ENCODE assay signal across 14 mouse cellular contexts in genomic region chr11:76992886-76993285, GRCm38 (mm10). TPM values are rescaled to one million over a fixed set of nuclear protein-coding genes. Genes with fewer than 3 reads are reported as not detected.
DNase-seq lines count a peak whose midpoint lies in the region; ATAC-seq lines count a peak whose summit lies in the region.
"Had no signal": no experiment of that assay in that cellular context is flagged by ENCODE, and none has a peak within 500 bp of the region (broad histone marks: within the 10 kb centered on the region; RNA-seq: fewer than 3 reads in every experiment).

No protein-coding gene starts in this region.

- H3K27ac ChIP-seq in heart, embryonic 13.5 days (replicated peaks), result no peak overlapping the region
- H3K27ac ChIP-seq in hindbrain, embryonic 12.5 days, result no peak overlapping the region
- H3K27ac ChIP-seq: kidney, postnatal 0 days; limb, embryonic 13.5 days had no signal

- intact Hi-C loops in heart, postnatal 25 days (cut with DNase I), result no loop called here
- intact Hi-C loops in left cerebral cortex, postnatal 10 days (cut with DNase I), result no loop called here

- H3K27me3 ChIP-seq in heart, embryonic 13.5 days (replicated peaks), result peaks cover 24% of the 10 kb centered on the region
- H3K27me3 ChIP-seq in megakaryocyte, embryonic 14.5 days (replicated peaks), result no peaks in the 10 kb centered on the region
- H3K27me3 ChIP-seq in hindbrain, embryonic 12.5 days, result peaks cover 26% of the 10 kb centered on the region

- no peak overlapping the region for H3K4me2 ChIP-seq in heart, embryonic 13.5 days
- H3K4me2 ChIP-seq in hindbrain, embryonic 12.5 days (replicated peaks), result no peak overlapping the region
- H3K4me2 ChIP-seq: limb, embryonic 13.5 days; midbrain, embryonic 11.5 days had no signal

- H3K36me3 ChIP-seq in heart, embryonic 13.5 days, result peaks cover 14% of the 10 kb centered on the region
- H3K36me3 ChIP-seq in megakaryocyte, embryonic 14.5 days (replicated peaks; ENCODE audit: low read length), result peaks cover 14% of the 10 kb centered on the region
- peaks cover 7% of the 10 kb centered on the region; the same call in 1 of the 2 replicates for H3K36me3 ChIP-seq in hindbrain, embryonic 12.5 days

- no peak for ATAC-seq in heart, embryonic 13.5 days (ENCODE audit: extremely low read depth, insufficient number of reproducible peaks, low FRiP score, low TSS enrichment)
- ATAC-seq in hindbrain, embryonic 12.5 days (ENCODE audit: low FRiP score), result no peak

- DNase-seq in heart, postnatal 25 days (ENCODE audit: low spot score), result no peak
- peak; percentile 69 for DNase-seq in CD4-positive, CD25-positive, alpha-beta regulatory T cell, adult 2 months (ENCODE audit: low read depth, low spot score)
- DNase-seq in spleen, postnatal 4 days (ENCODE audit: low spot score in 2 of 2), result peak; percentile 62 to 74
- DNase-seq in adrenal gland, adult (ENCODE audit: inconsistent age in 2 of 2, low spot score in 1 of 2), result no peak
- no peak for DNase-seq in left cerebral cortex, postnatal 10 days (ENCODE audit: extremely low spot score in 1 of 2, low spot score in 2 of 2)
- DNase-seq: embryo, embryonic 11 days; gastrocnemius, postnatal 10 days; heart, postnatal 36 days had no signal

- H3K9ac ChIP-seq in heart, embryonic 13.5 days, result peak overlapping the region; percentile 19; the same call in 1 of the 2 replicates
- H3K9ac ChIP-seq in hindbrain, embryonic 12.5 days, result no peak overlapping the region
- H3K9ac ChIP-seq: limb, embryonic 13.5 days had no signal

- no peak overlapping the region for H3K4me3 ChIP-seq in heart, embryonic 13.5 days
- H3K4me3 ChIP-seq in megakaryocyte, embryonic 14.5 days (replicated peaks), result peak overlapping the region; percentile 88
- H3K4me3 ChIP-seq in hindbrain, embryonic 12.5 days, result no peak overlapping the region
- H3K4me3 ChIP-seq: limb, embryonic 13.5 days had no signal

- WGBS in heart, embryonic 13.5 days, result 27% methylated on average over 4 of the region's 4 CpGs
- 40% methylated on average over 4 of the region's 4 CpGs for WGBS in hindbrain, embryonic 12.5 days

- no peaks in the 10 kb centered on the region for H3K9me3 ChIP-seq in heart, embryonic 13.5 days
- no peaks in the 10 kb centered on the region for H3K9me3 ChIP-seq in megakaryocyte, embryonic 14.5 days
- H3K9me3 ChIP-seq in hindbrain, embryonic 12.5 days (replicated peaks), result no peaks in the 10 kb centered on the region
- H3K9me3 ChIP-seq: limb, embryonic 13.5 days had no signal

- H3K4me1 ChIP-seq in heart, embryonic 13.5 days, result peaks cover 10% of the 10 kb centered on the region
- H3K4me1 ChIP-seq in megakaryocyte, embryonic 14.5 days, result peaks cover 91% of the 10 kb centered on the region
- H3K4me1 ChIP-seq in hindbrain, embryonic 12.5 days, result peaks cover 12% of the 10 kb centered on the region

RNA-seq across cellular contexts. Expression of gene Slc6a4, which starts 5.5 kb away (rescaled TPM):
- 0.61 and 0.98 TPM in 2 replicates for polyA plus RNA-seq in heart, embryonic 13.5 days (2015; fragmentation: Nextera tagmentation; extraction: Ambion mirVana)
- under 1 TPM; 0.52 to 0.67 TPM for total RNA-seq in heart, postnatal 25 days (2021)
- polyA plus RNA-seq in megakaryocyte, embryonic 14.5 days (2012; ENCODE audit: insufficient read depth, low replicate concordance), result 92.6 and 133 TPM in 2 replicates
- total RNA-seq in left cerebral cortex, postnatal 10 days (2021), result 1 to 10 TPM in 1 of 2 experiments, under 1 TPM in 1; 0.66 to 1.1 TPM
- polyA plus RNA-seq in hindbrain, embryonic 12.5 days (2016; fragmentation: Nextera tagmentation; extraction: Ambion mirVana), result 4.3 and 4.4 TPM in 2 replicates

Comparison
In these comparisons a context has a peak if more than half of its experiments do, and no peak if none do; other contexts are left out.
1. DNase-seq: peak in CD4-positive, CD25-positive, alpha-beta regulatory T cell, adult 2 months (single experiment) and spleen, postnatal 4 days (2 of 2); none in heart, postnatal 25 days (single experiment), adrenal gland, adult (0 of 2) and left cerebral cortex, postnatal 10 days (0 of 2).
2. RNA of gene Slc6a4, which starts 5.5 kb away (polyA plus RNA-seq): 92.6 to 133 TPM in megakaryocyte, embryonic 14.5 days; 4.3 to 4.4 TPM in hindbrain, embryonic 12.5 days and 0.61 to 0.98 TPM in heart, embryonic 13.5 days; every median in the first group is over 10 times any median in the second.